Mouse (Mus musculus) right cerebral cortex, postnatal 4 days (tissue): ENCODE results near the gene Usp16.

ENCODE experiments used
- DNase-seq: peaks from one replicate; pipeline ENCODE4 v3.0.0-alpha.2; 2022

Gene Usp16

DNA sequence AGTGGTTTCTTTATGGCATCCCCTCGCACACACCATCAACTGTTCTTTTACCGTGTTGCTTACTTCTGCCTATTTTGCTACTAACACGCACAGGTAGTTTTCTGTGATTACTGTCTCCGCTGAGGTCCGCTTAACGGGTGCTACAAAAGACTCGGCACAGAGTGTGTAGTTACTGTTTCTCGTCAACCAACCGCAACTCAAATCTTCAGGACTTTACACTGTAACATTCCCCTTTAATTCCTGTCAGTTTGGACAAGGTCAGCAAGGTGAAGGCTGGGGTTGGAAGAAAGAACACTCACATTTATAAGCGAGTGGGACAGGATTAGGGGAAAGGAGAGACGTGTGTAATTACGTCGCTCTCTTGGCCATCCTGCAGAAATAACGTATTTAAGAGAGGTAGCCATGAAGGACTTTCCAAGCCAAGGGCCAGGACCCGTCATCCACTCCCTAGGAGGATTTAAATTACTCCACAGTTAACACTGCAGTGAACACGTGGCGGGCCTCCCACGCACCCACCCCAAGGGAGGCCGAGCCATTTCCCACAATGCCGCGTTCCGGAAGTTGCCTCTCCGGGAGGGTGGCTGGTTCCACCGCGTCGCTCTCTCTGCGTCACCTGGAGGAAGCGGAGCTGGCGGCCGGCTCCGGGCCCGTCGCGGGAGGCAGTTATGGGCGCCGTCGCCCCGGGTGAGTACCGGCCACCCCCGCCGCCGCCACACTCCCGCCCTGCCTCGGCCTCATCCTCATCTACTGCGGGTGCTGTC is at the start of gene Usp16:
Gene Usp16, plus strand, starts transcription at position 285 of the 761 bp plus-strand sequence.
- peak; percentile 89 for DNase-seq

DNA sequence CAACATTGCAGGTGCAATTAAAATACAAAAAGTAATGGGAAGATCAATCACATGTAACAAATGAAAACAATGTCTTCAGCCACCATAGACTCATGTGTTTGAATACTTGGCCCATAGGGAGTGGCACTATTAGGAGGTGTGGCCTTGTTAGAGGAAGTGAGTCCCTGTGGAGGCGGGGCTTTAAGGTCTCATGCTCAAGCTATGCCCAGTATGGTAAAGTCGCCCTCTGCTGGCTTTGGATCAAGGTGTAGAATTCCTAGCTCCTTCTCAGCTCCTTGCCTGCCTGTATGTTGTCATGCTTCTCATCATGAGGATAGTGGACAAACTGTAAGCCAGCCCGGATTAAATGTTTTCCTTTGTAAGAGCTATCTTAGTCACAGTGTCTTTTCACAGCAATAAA is 49.5 kb upstream of the Usp16 start:
- no peak for DNase-seq

DNA sequence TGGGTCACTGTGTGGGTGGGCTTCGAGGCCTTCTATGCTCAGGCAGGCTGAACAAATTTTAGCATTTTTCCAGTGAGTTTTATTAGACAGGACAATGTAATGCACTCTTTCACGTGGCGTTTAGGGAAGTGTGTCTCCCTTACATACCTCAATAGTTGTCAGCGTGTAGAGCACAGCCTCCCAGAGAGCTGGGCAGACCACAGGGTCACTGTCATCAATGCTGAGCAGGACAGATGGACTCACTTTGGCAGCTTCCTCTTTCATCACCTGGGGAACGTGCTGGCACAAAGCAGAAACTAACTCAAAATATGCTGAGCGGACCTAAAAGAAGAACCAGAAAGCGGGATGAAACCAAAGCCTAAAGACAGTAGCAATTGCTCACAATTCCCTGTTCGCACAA is 33.8 kb upstream of the Usp16 start:
- no peak for DNase-seq

DNA sequence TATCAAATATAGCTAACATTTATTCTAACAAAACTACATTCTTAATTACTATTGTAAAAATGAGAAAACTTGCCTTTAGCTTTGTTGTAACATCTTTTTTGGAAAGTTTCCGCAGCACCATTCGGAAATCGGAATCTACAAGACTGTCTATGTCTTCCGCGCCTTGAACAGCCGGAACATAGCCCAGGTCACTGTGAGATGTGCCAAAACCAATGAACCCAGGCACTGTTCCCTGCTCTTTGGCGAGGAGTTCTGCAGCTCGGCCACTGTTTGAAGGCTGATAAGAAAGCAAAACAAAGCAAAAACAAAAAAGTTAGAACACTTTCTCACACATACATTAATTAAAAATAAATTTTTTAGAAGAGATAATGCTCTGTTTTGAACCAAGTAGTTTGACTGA is 27.0 kb upstream of the Usp16 start:
- no peak for DNase-seq

DNA sequence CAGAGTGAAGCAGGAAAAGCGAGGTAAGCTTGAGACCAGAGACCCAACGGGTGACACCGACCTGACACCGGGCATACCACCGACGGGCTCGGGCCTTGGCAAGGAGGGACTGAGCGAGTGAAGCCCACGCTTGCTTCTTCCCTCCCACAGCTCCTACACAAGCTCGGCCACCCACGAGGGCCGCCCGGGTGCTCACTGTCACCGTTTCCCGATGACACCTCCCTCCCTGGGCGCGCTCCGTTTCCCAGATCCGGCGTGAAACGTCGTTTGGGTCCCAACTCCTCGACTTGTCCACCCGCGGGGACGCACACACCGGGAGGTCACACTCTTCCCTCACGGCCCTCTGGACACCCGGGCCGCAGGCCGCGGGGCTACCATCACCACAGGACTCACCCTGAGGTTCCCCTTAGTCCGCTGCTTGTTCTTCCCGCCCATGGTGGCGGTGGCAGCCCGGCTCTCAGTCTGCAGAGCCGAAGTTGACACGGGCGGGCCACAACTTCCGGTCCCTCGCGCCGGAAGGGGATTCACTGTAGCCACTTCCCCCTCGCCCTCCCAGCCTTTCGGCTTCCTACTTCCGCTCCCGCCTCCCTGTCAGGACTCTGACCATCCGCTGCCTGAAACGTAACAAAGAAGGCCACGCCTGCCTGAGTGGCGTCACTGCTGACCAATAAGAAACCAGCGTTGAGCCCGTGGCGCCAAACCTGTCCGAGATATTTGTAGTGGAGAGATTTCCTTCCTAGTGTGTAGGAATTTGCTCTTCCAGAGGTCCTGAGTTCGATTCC is 22.3 kb upstream of the Usp16 start, which contains the start of gene Ltn1:
Gene Ltn1, minus strand, starts transcription at position 580 of the 782 bp plus-strand sequence.
- DNase-seq, result peak; percentile 96

DNA sequence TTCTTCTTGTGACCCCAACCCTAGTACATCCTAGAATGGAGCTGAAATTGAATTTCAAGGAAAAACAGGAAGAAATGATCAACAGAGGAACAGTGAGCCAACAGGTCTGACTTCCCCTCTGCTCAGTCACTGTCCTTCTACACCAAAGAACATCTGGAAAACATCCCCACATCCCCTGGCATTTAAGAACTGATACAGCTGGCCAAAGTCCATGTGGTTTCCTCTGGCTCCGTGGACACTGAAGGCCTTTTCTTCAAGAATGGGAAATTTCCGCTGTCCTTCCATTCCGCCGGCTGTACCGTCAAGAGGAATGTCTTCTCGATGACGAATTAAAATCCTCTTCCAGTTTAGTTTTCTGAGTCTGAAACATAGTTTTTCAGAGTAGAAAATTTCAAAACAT is 20.2 kb upstream of the Usp16 start:
- DNase-seq, result no peak

DNA sequence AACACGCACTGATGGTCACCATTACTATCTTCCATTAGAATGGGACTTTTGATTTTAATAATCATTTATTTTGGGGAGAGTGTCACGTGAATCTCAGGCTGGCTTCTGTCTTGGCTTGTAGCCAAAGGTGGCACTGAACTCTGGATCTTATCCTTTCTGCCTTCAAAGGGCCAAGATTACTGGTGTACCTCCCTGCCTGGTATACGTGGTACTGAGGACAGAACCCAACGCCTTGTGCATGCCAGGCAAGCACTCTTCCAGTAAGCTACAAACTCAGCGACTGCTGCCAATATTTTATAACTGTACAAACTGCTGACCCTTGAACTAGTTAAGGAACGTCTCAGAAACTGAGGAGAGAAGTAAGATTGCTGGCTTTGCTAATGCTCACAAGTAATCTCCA is 19.6 kb upstream of the Usp16 start:
- no peak for DNase-seq

DNA sequence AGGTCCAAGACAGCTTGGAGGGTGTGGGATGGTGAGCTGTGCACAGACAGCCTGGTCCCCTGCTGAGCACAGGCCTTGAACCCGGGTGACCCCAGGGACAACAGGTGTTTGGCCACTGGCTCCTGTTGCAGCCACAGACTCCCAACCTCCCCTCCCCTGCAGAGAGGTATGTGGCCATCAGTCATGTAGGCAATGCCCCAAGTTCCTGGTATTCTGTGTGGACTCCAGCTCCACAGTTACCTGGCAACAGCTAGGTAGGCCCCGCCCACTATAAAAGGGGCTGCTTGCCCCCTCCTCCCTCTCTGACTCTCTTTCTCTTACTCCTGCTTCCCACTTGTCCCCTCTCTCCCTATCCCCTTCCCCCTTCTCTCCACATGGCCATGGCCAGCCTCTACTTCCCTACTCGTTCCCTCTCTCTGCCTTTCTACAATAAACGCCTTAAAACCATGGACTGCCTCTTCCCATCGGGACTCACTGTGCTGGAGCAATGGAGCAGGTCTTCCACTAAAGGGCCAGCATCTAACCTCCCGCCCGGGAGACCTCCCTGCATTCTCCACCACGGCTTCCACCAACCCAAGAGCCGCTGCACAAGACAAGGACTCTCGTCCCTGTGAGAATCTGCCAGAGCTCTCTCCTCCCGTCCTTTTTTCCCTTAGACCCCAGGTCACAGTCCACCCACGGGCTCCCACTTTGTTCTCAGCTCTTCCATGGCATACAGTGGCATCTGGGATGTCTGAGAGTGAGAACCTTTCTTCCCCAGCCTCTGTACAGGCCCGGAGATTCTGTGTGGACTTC is 18.9 kb upstream of the Usp16 start:
- no peak for DNase-seq

DNA sequence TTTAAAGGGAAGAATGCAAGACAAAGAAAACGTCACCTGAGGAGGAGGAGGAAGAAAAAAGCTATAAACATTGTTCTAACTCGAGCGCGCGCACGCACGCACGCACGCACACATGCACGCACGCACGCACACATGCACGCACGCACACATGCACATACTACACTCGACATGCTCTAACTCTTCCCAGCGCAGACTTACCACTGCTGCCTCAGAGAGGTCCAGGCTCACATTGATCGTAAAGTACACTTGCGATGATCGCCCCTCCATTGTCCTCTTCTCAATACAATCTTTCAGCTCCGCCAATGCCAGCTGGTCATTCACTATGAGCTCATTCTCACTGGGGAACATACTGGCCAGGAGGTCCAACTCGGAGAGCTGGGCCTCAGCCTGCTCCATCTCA is 17.4 kb upstream of the Usp16 start:
- DNase-seq, result no peak

DNA sequence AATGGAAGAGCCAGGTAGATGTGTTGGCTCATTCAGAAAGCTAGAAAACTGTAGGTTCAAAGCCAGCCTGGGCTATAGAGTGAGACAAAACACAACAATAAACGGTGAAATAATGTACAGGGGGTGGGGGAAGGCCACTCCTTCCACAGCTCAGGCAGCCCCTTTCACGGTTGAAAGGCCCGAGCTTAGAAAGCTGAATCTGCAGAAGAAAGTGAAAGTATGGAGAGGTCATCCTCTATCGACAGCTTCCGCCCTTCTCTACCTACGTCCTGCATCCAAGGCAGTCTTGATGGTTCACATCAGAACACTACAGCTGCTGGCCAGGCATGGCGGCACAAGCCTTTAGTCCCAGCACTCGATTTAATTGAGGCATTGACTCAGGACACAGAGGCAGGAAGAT is 15.8 kb upstream of the Usp16 start:
- DNase-seq, result no peak

DNA sequence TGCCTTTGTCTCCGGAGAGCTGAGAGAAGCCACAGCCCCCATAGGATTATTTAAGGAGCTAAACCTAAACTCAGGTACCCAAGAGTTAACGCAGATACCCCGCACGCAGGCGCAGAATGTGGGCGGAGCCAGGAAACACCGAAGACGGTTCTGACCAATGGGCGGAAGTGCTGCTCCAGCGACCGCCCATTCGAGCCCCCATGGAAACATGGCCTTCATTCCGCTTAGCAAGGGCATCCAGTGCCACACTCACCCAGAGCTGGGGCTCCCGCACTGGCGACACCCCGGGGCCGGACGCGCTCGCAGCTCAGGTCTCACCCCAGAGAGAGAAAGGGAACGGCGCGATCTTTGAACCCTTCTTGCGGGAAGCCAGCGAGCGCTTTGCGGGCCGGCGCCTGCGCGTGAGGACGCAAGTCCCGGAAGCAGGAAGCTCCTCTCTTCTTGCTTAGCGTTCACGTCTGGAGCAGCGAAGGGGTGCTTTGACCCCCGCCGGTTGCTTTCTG is 14.3 kb upstream of the Usp16 start, which contains the start of gene Rwdd2b:
Gene Rwdd2b, minus strand, starts transcription at position 390 of the 503 bp plus-strand sequence.
- DNase-seq, result peak; percentile 90

DNA sequence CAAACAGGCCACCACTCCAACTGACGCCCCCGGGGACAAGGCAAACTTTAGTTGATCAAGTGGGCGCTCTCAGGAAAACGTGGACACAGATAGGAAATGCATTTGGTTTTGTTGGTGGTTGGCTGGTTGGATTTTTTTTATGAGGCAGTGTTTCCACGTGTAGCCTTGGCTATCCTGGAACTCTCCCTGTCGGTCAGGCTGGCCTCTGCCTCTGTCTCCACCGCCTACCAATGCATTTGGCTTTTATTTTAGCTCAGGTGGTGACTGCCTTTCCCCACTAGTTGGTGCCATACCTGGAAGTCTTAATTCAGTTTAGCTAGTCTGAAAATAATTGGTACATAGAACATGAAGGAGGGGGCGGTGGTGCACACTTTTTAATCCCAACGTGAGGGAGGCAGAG is 13.4 kb upstream of the Usp16 start:
- no peak for DNase-seq

DNA sequence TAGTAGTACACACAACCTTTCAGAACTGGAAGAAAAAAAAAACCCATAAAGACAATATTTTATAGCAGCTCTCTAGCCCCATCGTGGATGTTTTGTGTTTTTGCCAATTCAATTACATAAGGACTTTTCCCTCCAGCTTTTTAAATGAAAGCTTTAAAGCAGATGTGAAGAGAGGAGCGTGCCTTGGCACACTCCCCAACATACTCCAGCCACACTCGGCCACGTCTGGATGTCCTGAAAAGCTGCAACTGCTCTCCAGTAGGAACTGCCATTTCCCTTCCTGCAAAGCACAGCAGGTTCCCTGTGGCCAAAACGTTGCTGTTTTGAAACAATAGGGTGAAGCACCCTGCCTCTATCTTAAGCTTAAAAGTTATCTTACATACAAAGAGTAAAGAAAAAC is 12.2 kb upstream of the Usp16 start:
- no peak for DNase-seq

DNA sequence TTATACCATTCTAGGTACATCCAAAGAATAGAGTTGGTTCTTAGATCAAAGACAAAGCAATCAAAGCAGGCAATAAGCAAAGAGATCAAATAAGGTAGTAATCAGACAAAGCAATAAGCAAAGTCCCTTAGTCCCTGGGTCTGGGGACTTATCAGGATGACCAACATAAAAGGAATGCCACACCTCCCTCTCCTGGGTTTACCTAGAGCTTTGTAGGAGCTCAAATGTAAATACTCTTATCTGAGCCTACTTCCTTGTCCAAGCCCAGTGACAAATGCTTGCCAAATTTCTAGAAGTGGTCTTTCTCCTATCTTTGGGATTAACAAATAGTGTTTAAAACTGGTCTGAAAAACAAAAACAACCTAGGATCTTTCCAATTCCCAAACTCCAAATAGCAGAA is 11.3 kb upstream of the Usp16 start:
- DNase-seq, result no peak

DNA sequence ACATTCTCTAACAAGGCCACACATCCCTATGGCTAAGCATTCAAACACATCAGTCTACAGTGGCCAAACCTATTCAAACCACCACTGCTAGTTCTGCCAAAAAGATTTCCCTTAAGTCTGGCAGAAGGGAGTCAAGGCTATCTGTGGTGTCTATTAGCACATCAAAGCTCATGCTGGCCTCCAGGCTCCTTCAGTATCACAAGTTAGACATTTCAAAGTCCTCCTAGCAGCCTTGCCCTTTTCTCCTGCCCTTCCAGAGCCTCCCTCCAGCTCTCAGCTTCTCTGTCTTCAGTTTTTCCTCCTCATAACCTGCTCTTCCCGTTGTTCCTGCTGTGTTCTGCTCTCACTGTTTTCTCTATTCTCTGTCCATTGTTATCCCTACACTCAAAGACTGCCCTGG is 10.4 kb upstream of the Usp16 start:
- DNase-seq, result no peak

DNA sequence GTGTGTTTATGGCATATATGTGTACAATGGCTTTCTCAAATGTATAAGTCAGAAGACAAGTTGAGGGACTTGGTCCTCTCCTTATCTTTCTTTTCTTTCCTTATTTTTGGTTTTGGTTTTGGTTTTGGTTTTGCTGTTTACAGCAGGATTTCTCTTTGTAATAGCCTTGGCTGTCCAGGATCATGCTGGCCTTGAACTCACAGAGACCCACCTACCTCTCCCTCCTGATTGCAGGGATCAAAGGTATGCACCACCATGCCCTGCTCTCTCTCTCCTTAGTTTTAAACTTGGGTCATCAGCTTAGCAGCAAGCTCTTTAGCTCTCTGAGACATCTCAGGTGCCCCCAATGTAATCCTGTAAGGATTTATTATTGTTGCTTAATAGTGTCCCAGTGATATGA is 9.4 kb upstream of the Usp16 start:
- no peak for DNase-seq

DNA sequence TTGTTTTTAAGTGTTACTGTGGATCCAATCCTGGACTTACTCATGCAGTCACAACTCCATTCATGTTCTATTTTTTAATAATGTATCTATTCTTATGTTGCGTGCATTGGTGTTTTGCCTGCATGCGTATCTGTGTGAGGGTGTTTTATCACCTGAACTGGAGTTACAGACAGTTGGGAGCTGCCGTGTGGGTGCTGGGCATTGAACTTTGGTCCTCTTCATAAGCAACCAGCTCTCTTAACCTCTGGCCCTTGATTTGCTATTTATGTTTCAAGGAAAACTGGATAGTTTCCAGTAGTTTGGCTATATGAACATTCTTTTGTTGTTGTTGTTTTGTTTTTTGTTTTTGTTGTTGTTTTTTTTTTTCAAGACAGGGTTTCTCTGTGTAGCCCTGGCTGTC is 9.0 kb upstream of the Usp16 start:
- DNase-seq, result no peak

DNA sequence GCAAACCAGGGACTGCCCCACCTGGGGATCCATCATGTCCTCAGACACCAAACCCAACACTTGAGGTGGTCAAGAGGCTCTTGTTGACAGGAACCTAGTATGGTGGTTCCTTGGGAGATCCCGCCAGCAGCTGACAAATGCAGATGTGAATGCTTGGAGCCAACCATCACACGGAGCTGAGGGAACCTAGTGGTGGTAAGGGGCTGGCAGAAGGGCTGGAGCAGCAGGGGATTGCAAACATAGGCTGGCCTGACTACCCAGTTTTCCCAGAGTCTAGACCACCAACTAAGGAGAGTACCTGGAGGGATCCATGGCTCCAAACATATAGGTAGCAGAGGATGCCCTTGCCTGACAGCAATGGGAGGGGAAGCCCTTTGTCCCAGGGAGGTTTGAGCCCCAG is 1.3 kb upstream of the Usp16 start:
- DNase-seq, result no peak

DNA sequence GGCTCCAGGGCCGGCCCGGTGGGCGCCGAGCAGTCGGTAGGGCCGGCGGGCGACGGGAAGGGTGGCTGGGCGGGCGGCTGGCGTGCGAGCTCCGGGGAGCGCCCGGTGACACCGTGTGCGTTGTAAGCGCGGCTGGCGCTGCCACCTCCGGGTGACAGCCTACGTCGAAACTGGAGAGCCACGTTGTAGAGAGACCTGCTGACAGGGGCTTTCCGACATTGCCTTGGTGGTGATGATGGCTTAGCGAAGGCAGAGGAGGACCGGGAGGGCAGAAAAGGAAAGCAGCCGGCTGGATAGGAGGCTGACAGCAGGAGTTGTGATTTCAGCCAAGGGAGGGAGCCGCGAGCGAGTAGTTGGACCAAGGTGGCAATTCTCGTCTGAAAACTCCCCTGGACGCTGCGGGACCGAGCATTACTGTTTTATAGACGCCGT is 693 bp downstream of the Usp16 start:
- no peak for DNase-seq

DNA sequence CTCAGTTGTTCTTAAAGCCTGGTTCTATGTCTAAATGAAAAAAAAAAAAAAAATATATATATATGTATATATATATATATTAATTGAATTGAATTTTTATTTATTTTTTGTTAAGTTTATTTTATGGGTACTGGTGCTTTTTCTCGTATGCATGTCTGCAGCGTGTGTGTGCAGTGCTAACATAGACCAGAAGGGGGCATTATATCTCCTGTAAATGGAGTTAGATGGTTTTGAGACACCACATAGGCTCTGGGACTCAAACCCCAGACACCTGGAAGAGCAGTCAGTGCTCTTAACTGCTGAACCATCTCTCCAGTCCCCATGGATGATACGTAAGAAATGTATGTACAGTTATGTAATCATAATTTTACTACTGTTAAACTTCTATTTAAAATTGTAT is 4.2 kb downstream of the Usp16 start:
- no peak for DNase-seq

DNA sequence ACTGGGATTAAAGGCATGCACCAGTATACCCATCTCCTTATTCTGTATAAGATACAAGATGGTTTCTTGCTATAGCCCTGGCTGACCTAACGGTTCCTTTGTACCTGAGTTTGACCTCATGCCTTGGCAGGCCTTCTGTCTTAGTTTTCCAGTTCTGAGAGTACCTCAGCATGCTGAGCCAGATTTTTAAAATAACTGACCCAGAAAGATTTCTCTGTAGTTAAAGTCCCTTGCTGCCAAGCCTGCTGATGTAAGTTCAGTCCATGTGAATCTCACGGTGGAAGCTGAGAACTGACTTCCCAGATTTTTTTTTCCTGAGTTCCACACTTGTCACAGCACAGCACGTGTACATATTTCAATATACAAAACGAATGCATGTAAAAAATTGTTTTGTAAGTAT is 16.1 kb downstream of the Usp16 start:
- no peak for DNase-seq

DNA sequence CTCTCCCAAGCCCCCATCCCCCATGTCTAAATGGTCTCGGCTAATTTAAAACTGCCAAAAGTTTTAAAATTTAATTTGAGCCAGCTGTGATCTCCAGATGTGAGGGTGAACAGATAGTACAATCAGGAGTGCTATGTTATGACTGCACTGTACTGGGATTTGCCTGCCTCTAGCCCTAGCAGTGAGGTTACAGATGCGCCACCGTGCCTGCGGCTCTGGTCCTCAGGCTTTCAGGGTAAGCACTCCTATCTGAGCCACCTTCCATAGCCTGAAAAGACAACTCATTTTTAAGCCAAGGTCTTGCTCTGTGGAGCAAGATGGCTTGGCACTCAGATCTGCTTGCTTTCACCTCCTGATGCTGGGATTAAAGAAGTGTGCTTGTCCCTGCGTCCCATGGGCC is 29.9 kb downstream of the Usp16 start:
- no peak for DNase-seq

DNA sequence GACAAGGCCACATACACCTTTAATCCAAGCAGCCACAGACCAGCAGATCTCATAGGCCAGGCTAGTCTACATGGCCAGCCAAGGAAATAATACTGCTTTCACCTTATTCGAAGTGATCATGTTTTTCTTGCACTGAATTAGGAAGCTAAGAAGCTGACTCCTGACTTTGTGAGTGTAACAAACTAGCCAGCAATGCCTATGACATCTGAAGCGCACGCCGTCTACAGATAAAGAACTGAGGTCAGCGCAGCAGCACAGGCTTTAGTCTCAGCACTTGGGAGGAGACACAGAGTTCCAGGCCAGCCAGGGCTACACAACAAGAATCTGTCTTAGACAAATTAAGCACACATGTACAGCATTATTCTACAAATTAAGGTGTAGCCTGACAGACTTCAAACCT is 32.2 kb downstream of the Usp16 start:
- no peak for DNase-seq
